Mouse (Mus musculus): Measurements from ENCODE around the gene Faah.

DNA sequence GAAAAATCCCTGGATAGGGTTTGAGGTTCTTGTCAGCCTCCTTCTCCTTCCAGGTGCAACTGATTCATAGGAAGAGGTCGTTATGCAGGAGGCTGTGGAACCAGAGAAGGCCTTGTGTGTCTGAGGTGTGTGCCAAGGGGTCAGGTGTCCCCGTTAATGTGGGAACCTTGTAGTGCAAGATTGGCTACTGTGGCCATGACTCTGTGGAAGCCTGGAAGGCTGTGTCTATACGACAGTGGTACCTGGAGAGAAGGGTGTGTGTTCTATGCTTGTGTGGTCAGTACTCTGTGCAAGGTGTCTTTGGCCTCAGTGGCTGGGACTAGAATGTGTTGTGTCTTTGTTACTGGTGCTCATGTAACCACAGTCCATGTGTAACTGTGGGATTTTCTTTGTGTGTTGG lies 77.0 kb downstream of the Faah start:
- TF ChIP-seq POLR2A (IDR thresholded peaks at IDR 0.05; ENCODE audit: borderline replicate concordance, low read depth, low read length), result no peak
- TF ChIP-seq CTCF (IDR thresholded peaks at IDR 0.05; ENCODE audit: low read depth, low read length), result no peak

Measured in bone marrow macrophage, adult 2 months (primary cell).